Mouse (Mus musculus) small intestine, adult 2 months (tissue): ENCODE measurements at regions not wholly inside any gene's neighbourhood (a gene's known extent, or its start where the extent isn't known, plus 50 kb on each side); places are given as distances from the start of the nearest gene placed in this dataset.

Experiments
- H3K27ac ChIP-seq: fragments of 200-500 bp; 2 replicates; pipeline ENCODE4 v1.5.1; 2012; ENCODE audit warnings: low read depth, low read length, control low read depth, inconsistent platforms; ENCODE audit not compliant: insufficient read depth
- H3K27me3 ChIP-seq: fragments of 200-500 bp; 2 replicates; pipeline ENCODE4 v1.6.1; 2012; ENCODE audit warnings: mild to moderate bottlenecking, moderate library complexity, low read length, inconsistent platforms; ENCODE audit not compliant: control insufficient read depth, insufficient read depth
- H3K36me3 ChIP-seq: fragments of 200-500 bp; 2 replicates; pipeline ENCODE4 v1.6.1; 2012; ENCODE audit warnings: mild to moderate bottlenecking, low read length, control low read depth, inconsistent platforms; ENCODE audit not compliant: control insufficient read depth, insufficient read depth
- H3K4me1 ChIP-seq: fragments of 200-500 bp; 2 replicates; pipeline ENCODE4 v1.6.1; 2012; ENCODE audit warnings: low read length, inconsistent platforms, mixed read lengths; ENCODE audit not compliant: control insufficient read depth, insufficient read depth, insufficient read length
- H3K4me3 ChIP-seq: fragments of 200-500 bp; 2 replicates; pipeline ENCODE4 v1.5.1; 2012; ENCODE audit warnings: low read depth, mild to moderate bottlenecking, control low read depth, inconsistent platforms, low read length, moderate library complexity
- CTCF ChIP-seq: fragments of 200-500 bp; IDR thresholded peaks from 2 replicates; pipeline ENCODE4 v1.5.1; 2012; ENCODE audit warnings: low read depth, mild to moderate bottlenecking, control low read depth, inconsistent platforms, low read length, moderate library complexity, mixed read lengths; ENCODE audit not compliant: insufficient replicate concordance, insufficient read length; ENCODE audit errors: extremely low read depth
- POLR2A ChIP-seq: fragments of 200-500 bp; IDR thresholded peaks from 2 replicates; pipeline ENCODE4 v1.6.1; 2012; ENCODE audit warnings: low read depth, mild to moderate bottlenecking, control low read depth, inconsistent platforms, low read length, moderate library complexity
- WGBS: fragments of 180-500 bp; shearing (Covaris S2); methylation state at CpG from one replicate; pipeline ENCODE4 v1.1.7; 2018; 5-methylcytosine and 5-hydroxymethylcytosine counted together

GRCm38 (mm10) chr11:23114636-23115035 is 107.3 kb downstream of the Fam161a start:
- TF ChIP-seq CTCF (no peak), POLR2A (no peak)
- 58% methylated on average over 9 of the region's 9 CpGs for WGBS
- H3K27me3 ChIP-seq, result no peaks in the 10 kb centered on the region; the same call in 1 of the 2 replicates
- no peaks in the 10 kb centered on the region for H3K4me1 ChIP-seq
- no peak overlapping the region for H3K27ac ChIP-seq
- H3K4me3 ChIP-seq, result no peak overlapping the region
- no peaks in the 10 kb centered on the region for H3K36me3 ChIP-seq

GRCm38 (mm10) chr11:23120533-23121210 is 113.3 kb downstream of the Fam161a start:
- Histone ChIP-seq H3K27me3 (no peaks in the 10 kb centered on the region; the same call in 1 of the 2 replicates), H3K4me1 (no peaks in the 10 kb centered on the region), H3K36me3 (no peaks in the 10 kb centered on the region), H3K27ac (no peak overlapping the region), H3K4me3 (no peak overlapping the region)
- TF ChIP-seq POLR2A (no peak), CTCF (no peak)
- WGBS, result 86% methylated on average over 11 of the region's 11 CpGs

GRCm38 (mm10) chr11:23124198-23124951 is 117.0 kb downstream of the Fam161a start:
- Histone ChIP-seq H3K4me3 (peak overlapping the region; percentile 56), H3K36me3 (no peaks in the 10 kb centered on the region), H3K27me3 (no peaks in the 10 kb centered on the region), H3K4me1 (no peaks in the 10 kb centered on the region), H3K27ac (no peak overlapping the region)
- 3% methylated on average over 23 of the region's 25 CpGs for WGBS
- no peak for TF ChIP-seq CTCF
- no peak for TF ChIP-seq POLR2A

- 40% methylated on average over 1 of the region's 1 CpGs for WGBS
Measured at GRCm38 (mm10) chr11:23131122-23131521, 123.8 kb downstream of the Fam161a start.

GRCm38 (mm10) chr11:23131632-23132031 is 124.2 kb upstream of the Xpo1 start:
- H3K4me3 ChIP-seq, result no peak overlapping the region
- 73% methylated on average over 1 of the region's 1 CpGs for WGBS
- H3K36me3 ChIP-seq, result no peaks in the 10 kb centered on the region
- H3K4me1 ChIP-seq, result no peaks in the 10 kb centered on the region
- no peaks in the 10 kb centered on the region for H3K27me3 ChIP-seq
- TF ChIP-seq CTCF, result no peak
- TF ChIP-seq POLR2A, result no peak
- no peak overlapping the region for H3K27ac ChIP-seq

More at GRCm38 (mm10) chr11:23131122-23131521, 123.8 kb downstream of the Fam161a start:
- Histone ChIP-seq H3K36me3 (no peaks in the 10 kb centered on the region), H3K27ac (no peak overlapping the region), H3K27me3 (no peaks in the 10 kb centered on the region), H3K4me3 (no peak overlapping the region), H3K4me1 (no peaks in the 10 kb centered on the region)
- TF ChIP-seq CTCF, result no peak
- no peak for TF ChIP-seq POLR2A

GRCm38 (mm10) chr11:23140429-23141099 is 115.3 kb upstream of the Xpo1 start:
- 70% methylated on average over 6 of the region's 6 CpGs for WGBS
- Histone ChIP-seq H3K4me1 (no peaks in the 10 kb centered on the region), H3K4me3 (no peak overlapping the region), H3K36me3 (no peaks in the 10 kb centered on the region), H3K27me3 (no peaks in the 10 kb centered on the region), H3K27ac (no peak overlapping the region)
- TF ChIP-seq CTCF (no peak), POLR2A (no peak)
